Mouse (Mus musculus): ENCODE data around the gene Napa. TPM values are rescaled to one million over a fixed set of nuclear protein-coding genes. Genes with fewer than 3 reads are reported as not detected.

Gene Napa
- polyA plus RNA-seq, 1 experiment from 2014 or later: 166 TPM

GRCm38 (mm10) chr7:16125829-16126228 lies 27.6 kb downstream of the Napa start:
- H3K36me3 ChIP-seq (ENCODE audit: poor library complexity, severe bottlenecking): peaks cover 19% of the 10 kb centered on the region
- no peak overlapping the region for H3K27ac ChIP-seq
- H3K9me3 ChIP-seq (replicated peaks): no peaks in the 10 kb centered on the region
- no peak for ATAC-seq
- no peak overlapping the region for H3K9ac ChIP-seq
- no peak overlapping the region for H3K4me2 ChIP-seq
- H3K4me1 ChIP-seq: peaks cover 25% of the 10 kb centered on the region
- no peaks in the 10 kb centered on the region for H3K27me3 ChIP-seq
- H3K4me3 ChIP-seq: no peak overlapping the region
- 83% methylated on average over 9 of the region's 9 CpGs for WGBS

DNA sequence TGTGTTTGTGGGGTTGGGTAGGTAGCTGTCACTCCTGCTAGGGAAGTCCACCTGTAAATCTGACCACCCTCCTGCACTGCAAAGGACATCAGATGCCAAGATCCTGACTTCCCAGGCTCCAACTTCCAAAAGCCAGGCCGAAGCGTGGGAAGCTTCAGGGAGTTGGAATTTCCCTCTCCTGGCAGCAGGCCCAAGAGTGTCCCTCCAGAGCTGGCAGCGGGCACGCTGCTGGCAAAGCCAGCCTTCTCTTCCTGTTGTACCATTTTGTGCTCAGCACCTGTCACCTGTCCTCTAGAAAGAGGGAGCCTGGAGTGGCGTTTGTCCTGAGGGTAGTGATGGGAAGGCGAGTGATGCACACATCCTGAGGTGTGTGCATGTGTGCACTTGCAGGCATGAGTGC lies 30.1 kb downstream of the Napa start:
- Histone ChIP-seq H3K27ac (no peak overlapping the region), H3K27me3 (no peaks in the 10 kb centered on the region), H3K4me1 (peaks cover 49% of the 10 kb centered on the region), H3K36me3 (ENCODE audit: poor library complexity, severe bottlenecking) (peaks cover 19% of the 10 kb centered on the region), H3K4me3 (no peak overlapping the region), H3K9me3 (replicated peaks) (no peaks in the 10 kb centered on the region), H3K4me2 (no peak overlapping the region), H3K9ac (no peak overlapping the region)
- 80% methylated on average over 6 of the region's 6 CpGs for WGBS
- ATAC-seq: no peak

DNA sequence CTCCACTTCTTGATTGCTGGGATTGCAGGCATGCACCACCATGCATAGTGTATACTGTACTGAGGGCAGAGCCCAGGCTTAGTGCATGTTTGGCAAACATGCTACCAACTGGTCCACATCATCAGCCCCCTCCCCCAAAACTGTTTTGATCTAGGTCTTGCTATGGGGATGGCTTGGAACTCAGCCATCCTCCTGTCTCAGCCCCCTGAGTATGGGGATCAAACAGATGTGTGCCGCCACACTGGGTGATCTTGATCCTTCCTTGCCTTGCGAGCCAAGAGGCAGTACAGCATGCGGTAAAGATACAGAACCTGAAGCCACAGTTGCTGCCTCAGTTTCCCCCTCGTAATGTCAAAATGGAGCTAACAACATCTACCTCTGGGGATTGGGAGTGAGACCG lies 30.6 kb downstream of the Napa start:
- Histone ChIP-seq H3K4me2 (peak overlapping the region; percentile 71), H3K27me3 (no peaks in the 10 kb centered on the region), H3K27ac (no peak overlapping the region), H3K36me3 (ENCODE audit: poor library complexity, severe bottlenecking) (peaks cover 16% of the 10 kb centered on the region), H3K9ac (no peak overlapping the region), H3K4me3 (peak overlapping the region; percentile 49; the same call in 1 of the 2 replicates), H3K9me3 (replicated peaks) (no peaks in the 10 kb centered on the region), H3K4me1 (peaks cover 54% of the 10 kb centered on the region)
- no peak for ATAC-seq
- 66% methylated on average over 5 of the region's 5 CpGs for WGBS

DNA sequence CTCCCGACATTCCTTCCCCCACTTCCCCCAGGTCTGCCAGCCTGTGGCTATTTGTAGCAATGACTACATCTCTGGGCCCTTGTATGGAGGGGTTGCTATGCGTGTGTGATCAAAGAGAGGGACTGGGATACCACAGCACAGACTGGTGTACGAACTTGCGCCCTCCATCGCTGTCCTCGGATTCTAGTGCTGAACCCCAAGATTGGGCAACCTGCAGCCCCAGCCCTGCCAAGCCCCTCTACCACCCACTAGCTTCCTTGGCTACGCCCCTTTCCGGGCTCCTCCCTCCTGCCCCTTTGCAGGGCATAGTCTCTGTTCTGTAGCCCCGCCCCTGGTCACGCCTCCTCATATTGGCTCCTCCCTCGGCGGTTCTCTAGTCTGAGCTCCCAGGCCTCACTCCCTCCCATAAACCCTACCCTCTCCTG lies 31.2 kb downstream of the Napa start, which contains the start of gene Slc8a2:
Gene Slc8a2 (plus strand): TSS at position 406 of the 425 bp plus-strand sequence.
- Histone ChIP-seq H3K36me3 (ENCODE audit: poor library complexity, severe bottlenecking) (peaks cover 13% of the 10 kb centered on the region), H3K4me1 (peaks cover 59% of the 10 kb centered on the region), H3K27ac (peak within 1 kb of the TSS; percentile 71), H3K9me3 (replicated peaks) (no peaks in the 10 kb centered on the region), H3K4me3 (peak within 1 kb of the TSS; percentile 49), H3K27me3 (no peaks in the 10 kb centered on the region), H3K4me2 (peak within 1 kb of the TSS; percentile 71), H3K9ac (peak within 1 kb of the TSS; percentile 65)
- peak; percentile 85 for ATAC-seq
- 2% methylated on average over 12 of the region's 12 CpGs for WGBS

DNA sequence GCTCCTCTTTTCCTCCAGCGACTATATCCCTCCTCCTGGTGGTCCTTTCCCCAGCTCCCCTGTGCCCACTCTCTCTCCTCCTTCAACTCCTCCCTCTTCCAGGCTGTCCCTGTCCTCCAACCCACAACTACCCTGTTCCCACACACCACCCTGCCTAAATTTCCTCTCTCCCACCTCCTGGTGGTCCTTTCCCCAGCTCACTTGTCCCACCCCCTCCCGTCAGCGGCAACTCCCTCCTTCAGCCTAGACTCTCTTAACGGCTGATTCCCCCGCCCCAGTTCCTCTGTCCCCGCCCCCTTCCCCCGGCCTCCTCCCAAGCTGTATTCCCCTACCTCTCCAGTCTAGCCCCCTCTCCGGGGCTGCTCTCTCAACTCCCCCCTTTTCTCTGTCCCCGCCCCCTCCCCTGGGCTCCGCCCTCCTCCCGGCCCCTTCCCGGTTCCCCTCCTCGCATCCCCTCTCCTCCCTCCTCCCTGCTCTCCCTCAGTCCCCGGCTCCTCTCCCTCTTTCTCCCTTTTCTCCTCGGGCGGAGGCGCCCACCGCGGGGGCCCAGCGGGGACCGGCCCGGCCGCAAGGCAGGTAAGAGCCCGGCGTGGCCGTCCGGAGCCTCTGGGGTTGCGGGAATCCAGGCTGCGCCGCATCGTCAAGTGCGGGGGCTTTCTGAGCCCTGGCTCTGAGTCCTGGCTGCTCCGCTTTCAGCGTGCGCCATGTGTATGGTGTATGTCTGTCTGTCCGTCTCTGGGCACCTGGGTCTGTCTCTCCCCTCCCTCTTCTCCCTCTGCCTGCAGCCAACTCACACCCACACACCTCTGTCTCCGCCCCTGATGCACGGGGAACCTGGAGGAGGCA lies 31.8 kb downstream of the Napa start:
- peak overlapping the region; percentile 71 for H3K27ac ChIP-seq
- ATAC-seq: peak; percentile 76
- peak overlapping the region; percentile 65 for H3K9ac ChIP-seq
- H3K4me2 ChIP-seq: peak overlapping the region; percentile 71
- H3K27me3 ChIP-seq: no peaks in the 10 kb centered on the region
- peak overlapping the region; percentile 49 for H3K4me3 ChIP-seq
- H3K9me3 ChIP-seq (replicated peaks): no peaks in the 10 kb centered on the region
- WGBS: under 1% methylated on average over 36 of the region's 38 CpGs
- H3K4me1 ChIP-seq: peaks cover 66% of the 10 kb centered on the region
- H3K36me3 ChIP-seq (ENCODE audit: poor library complexity, severe bottlenecking): peaks cover 9% of the 10 kb centered on the region

GRCm38 (mm10) chr7:16130956-16131634 lies 32.8 kb downstream of the Napa start:
- Histone ChIP-seq H3K9ac (peak overlapping the region; percentile 65), H3K9me3 (replicated peaks) (no peaks in the 10 kb centered on the region), H3K4me1 (peaks cover 76% of the 10 kb centered on the region), H3K4me3 (peak overlapping the region; percentile 49), H3K4me2 (peak overlapping the region; percentile 71), H3K36me3 (ENCODE audit: poor library complexity, severe bottlenecking) (peaks cover under 1% of the 10 kb centered on the region), H3K27ac (peak overlapping the region; percentile 60), H3K27me3 (no peaks in the 10 kb centered on the region)
- 35% methylated on average over 13 of the region's 13 CpGs for WGBS
- ATAC-seq: no peak

DNA sequence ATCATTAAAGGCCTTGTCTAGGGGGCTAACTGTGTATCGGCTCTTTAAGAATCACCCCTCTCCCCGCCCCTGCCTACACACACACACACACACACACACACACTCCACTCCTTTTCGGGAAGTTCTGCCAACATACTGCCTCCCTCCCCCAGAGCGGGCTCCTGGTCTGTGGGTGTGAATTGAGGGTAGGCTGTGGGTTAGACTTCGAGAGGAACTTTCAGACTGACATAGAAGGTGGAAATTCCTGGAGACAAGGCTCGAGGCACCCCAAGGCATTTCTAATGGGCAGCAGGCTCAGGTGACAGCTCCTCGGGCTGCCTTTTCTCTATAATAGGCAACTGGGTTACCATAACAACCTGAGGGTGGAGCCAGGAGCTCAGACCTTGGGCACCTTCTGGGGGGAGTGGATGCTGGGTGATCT lies 33.9 kb downstream of the Napa start:
- H3K4me2 ChIP-seq: peak overlapping the region; percentile 71
- H3K27me3 ChIP-seq: no peaks in the 10 kb centered on the region
- H3K9ac ChIP-seq: peak overlapping the region; percentile 65; the same call in 1 of the 2 replicates
- ATAC-seq: no peak
- WGBS: 4% methylated on average over 7 of the region's 7 CpGs
- H3K4me3 ChIP-seq: peak overlapping the region; percentile 18
- H3K4me1 ChIP-seq: peaks cover 78% of the 10 kb centered on the region
- no peaks in the 10 kb centered on the region for H3K9me3 ChIP-seq (replicated peaks)
- peak overlapping the region; percentile 51; the same call in 1 of the 2 replicates for H3K27ac ChIP-seq
- no peaks in the 10 kb centered on the region; the same call in 1 of the 2 replicates for H3K36me3 ChIP-seq (ENCODE audit: poor library complexity, severe bottlenecking)

DNA sequence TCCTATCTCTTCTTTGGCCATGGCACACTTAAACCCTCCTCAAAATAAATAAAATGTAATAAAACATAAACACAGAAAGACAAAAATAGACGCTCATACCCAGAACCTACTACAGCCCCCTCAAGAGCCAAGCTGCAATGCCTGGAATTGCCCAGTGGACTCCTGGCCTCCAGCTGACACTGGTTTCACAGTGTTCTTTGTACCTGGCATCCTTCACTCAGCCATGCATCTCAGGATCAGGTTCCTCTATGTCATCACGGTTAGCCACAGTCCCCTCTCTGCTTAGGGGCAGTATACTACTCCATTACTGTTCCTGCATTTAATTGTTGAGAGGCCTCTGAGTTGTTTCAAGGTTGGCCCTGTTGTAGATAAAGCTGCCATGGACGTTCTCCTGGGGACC lies 34.7 kb downstream of the Napa start:
- Histone ChIP-seq H3K36me3 (ENCODE audit: poor library complexity, severe bottlenecking) (no peaks in the 10 kb centered on the region), H3K9me3 (replicated peaks) (no peaks in the 10 kb centered on the region), H3K27me3 (no peaks in the 10 kb centered on the region), H3K4me3 (no peak overlapping the region), H3K9ac (no peak overlapping the region), H3K4me2 (peak overlapping the region; percentile 71), H3K27ac (0 out of 2 replicates have a peak overlapping the region, but pooled peaks have one; percentile 51), H3K4me1 (peaks cover 78% of the 10 kb centered on the region)
- no peak for ATAC-seq
- 74% methylated on average over 3 of the region's 3 CpGs for WGBS

GRCm38 (mm10) chr7:16133691-16134090 lies 35.4 kb downstream of the Napa start:
- ATAC-seq: no peak
- Histone ChIP-seq H3K9me3 (replicated peaks) (no peaks in the 10 kb centered on the region), H3K36me3 (ENCODE audit: poor library complexity, severe bottlenecking) (no peaks in the 10 kb centered on the region), H3K4me2 (no peak overlapping the region; the same call in 1 of the 2 replicates), H3K9ac (no peak overlapping the region), H3K4me3 (no peak overlapping the region), H3K4me1 (peaks cover 72% of the 10 kb centered on the region), H3K27ac (peak overlapping the region; percentile 49), H3K27me3 (no peaks in the 10 kb centered on the region)
- WGBS: 90% methylated on average over 9 of the region's 9 CpGs

GRCm38 (mm10) chr7:16134951-16135392 lies 36.7 kb downstream of the Napa start:
- peak overlapping the region; percentile 17; the same call in 1 of the 2 replicates for H3K4me3 ChIP-seq
- no peaks in the 10 kb centered on the region for H3K9me3 ChIP-seq (replicated peaks)
- H3K4me1 ChIP-seq: peaks cover 61% of the 10 kb centered on the region
- H3K27me3 ChIP-seq: no peaks in the 10 kb centered on the region
- H3K27ac ChIP-seq: peak overlapping the region; percentile 49
- 23% methylated on average over 7 of the region's 7 CpGs for WGBS
- ATAC-seq: peak; percentile 76
- peak overlapping the region; percentile 45 for H3K4me2 ChIP-seq
- H3K36me3 ChIP-seq (ENCODE audit: poor library complexity, severe bottlenecking): peaks cover 7% of the 10 kb centered on the region; the same call in 1 of the 2 replicates
- H3K9ac ChIP-seq: no peak overlapping the region

DNA sequence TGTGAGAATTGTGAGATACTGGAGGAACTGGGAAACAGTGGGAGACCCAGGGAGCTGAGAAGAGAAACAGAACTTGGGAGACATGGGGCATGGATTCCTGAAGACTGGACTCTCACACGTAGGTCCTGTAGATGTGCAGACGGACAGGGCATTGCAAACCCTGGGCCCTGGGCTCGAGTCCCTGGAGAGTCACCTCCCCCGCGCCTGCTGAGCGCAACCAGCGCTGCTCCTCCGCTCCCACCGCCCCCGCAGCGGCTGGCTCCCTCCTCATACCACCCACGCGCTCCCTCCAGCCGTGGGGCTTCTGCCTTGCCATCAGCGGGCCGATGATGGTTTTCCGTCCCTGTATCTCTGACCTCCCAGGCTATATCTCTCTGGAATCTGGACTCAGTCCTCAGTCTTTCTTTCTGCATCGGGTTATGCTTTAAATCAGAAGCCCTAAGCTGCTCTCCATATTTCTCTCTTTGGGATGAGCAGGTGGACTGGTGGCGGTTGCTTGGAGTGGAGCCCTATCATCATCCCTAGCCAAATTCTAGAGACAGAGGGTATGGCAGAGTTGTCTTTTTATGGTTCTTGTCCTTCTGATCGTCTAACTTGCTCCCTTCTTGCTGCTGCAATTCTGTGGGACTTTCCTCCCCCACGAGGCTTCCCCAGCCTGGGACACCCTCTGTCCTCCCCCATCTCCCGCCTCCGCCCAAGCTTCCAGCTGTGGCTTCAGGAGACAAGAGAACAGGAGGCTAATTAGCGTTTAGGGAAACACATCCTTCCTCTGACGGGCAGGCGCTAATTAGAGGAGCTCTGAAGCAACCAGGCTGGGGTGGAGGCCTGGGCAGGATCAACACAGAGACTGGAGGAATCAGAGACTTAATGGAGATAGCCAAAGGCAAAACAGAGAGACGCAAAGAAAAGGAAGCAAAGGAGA lies 48.5 kb downstream of the Napa start:
- H3K4me3 ChIP-seq: no peak overlapping the region
- H3K9ac ChIP-seq: no peak overlapping the region
- H3K4me2 ChIP-seq: peak overlapping the region; percentile 7
- H3K36me3 ChIP-seq (ENCODE audit: poor library complexity, severe bottlenecking): peaks cover 12% of the 10 kb centered on the region
- H3K4me1 ChIP-seq: peaks cover 19% of the 10 kb centered on the region
- peak overlapping the region; percentile 61 for H3K27ac ChIP-seq
- no peaks in the 10 kb centered on the region for H3K27me3 ChIP-seq
- H3K9me3 ChIP-seq (replicated peaks): no peaks in the 10 kb centered on the region
- WGBS: 24% methylated on average over 27 of the region's 27 CpGs
- ATAC-seq: peak; percentile 61

Data from forebrain, embryonic 13.5 days (tissue).